Mouse (Mus musculus) neural tube, embryonic 15.5 days (tissue): ENCODE measurements around the gene Dnttip1. TPM values are rescaled to one million over a fixed set of nuclear protein-coding genes. Genes with fewer than 3 reads are reported as not detected.

Experiments
- ATAC-seq: fragments of 200-750 bp; cut with Nextera tagmentation; 2 replicates; pipeline ENCODE4 v1.8.0; 2017; ENCODE audit warnings: mild to moderate bottlenecking, moderate TSS enrichment, moderate library complexity; ENCODE audit not compliant: low FRiP score
- H3K27ac ChIP-seq: fragments of 300-500 bp; sonication (generic); replicated peaks from 2 replicates; pipeline ENCODE4 v1.5.1; 2015; ENCODE audit warnings: mild to moderate bottlenecking, inconsistent platforms
- H3K27me3 ChIP-seq: fragments of 300-500 bp; sonication (generic); replicated peaks from 2 replicates; pipeline ENCODE4 v1.6.1; 2015; ENCODE audit warnings: inconsistent platforms
- H3K36me3 ChIP-seq: fragments of 300-500 bp; sonication (generic); 2 replicates; pipeline ENCODE4 v1.6.1; 2015; ENCODE audit warnings: inconsistent platforms
- H3K4me1 ChIP-seq: fragments of 300-500 bp; sonication (generic); 2 replicates; pipeline ENCODE4 v1.6.1; 2015; ENCODE audit warnings: inconsistent platforms
- H3K4me2 ChIP-seq: fragments of 300-500 bp; sonication (generic); 2 replicates; pipeline ENCODE4 v1.6.1; 2015; ENCODE audit warnings: inconsistent platforms, mild to moderate bottlenecking, moderate library complexity
- H3K4me3 ChIP-seq: fragments of 300-500 bp; sonication (generic); replicated peaks from 2 replicates; pipeline ENCODE4 v1.5.1; 2015; ENCODE audit warnings: mild to moderate bottlenecking, inconsistent platforms
- H3K9ac ChIP-seq: fragments of 300-500 bp; sonication (generic); replicated peaks from 2 replicates; pipeline ENCODE4 v1.6.1; 2015; ENCODE audit warnings: mild to moderate bottlenecking, inconsistent platforms
- H3K9me3 ChIP-seq: fragments of 300-500 bp; sonication (generic); replicated peaks from 2 replicates; pipeline ENCODE4 v1.6.1; 2016; ENCODE audit warnings: inconsistent platforms
- whole genome bisulfite sequencing: fragments of 180-500 bp; shearing (Covaris S2); methylation state at CpG from one replicate; pipeline ENCODE4 v1.1.7; 2015; ENCODE audit warnings: mixed read lengths; 5-methylcytosine and 5-hydroxymethylcytosine counted together
- polyA plus RNA-seq: library from polyadenylated mRNA; unstranded; fragments of >200 nt; fragmentation: Nextera tagmentation; extraction: Ambion mirVana; gene quantifications from 2 replicates; pipeline ENCODE4 v1.2.1, GENCODE M21; 2015

The Dnttip1 gene
- polyA plus RNA-seq, 1 experiment from 2014 or later = 51.0 TPM

GRCm38 (mm10) chr2:164771123-164771522, 25.3 kb downstream of the Dnttip1 start:
- Histone ChIP-seq H3K4me1 (peaks cover 10% of the 10 kb centered on the region), H3K9ac (no peak overlapping the region), H3K4me3 (peak overlapping the region; percentile 53; the same call in 1 of the 2 replicates), H3K36me3 (peaks cover 23% of the 10 kb centered on the region), H3K27me3 (no peaks in the 10 kb centered on the region), H3K9me3 (no peaks in the 10 kb centered on the region), H3K4me2 (peak overlapping the region; percentile 77), H3K27ac (no peak overlapping the region)
- no peak for ATAC-seq
- WGBS = 83% methylated on average over 8 of the region's 8 CpGs

- Histone ChIP-seq H3K4me3 (no peak overlapping the region), H3K36me3 (0 out of 2 replicates have a peak, but pooled peaks cover under 1% of the 10 kb centered on the region), H3K27me3 (no peaks in the 10 kb centered on the region; the same call in 1 of the 2 replicates), H3K27ac (no peak overlapping the region), H3K9ac (no peak overlapping the region), H3K4me2 (no peak overlapping the region), H3K4me1 (peaks cover 10% of the 10 kb centered on the region), H3K9me3 (no peaks in the 10 kb centered on the region)
- no peak for ATAC-seq
- 78% methylated on average over 14 of the region's 14 CpGs for WGBS
Measured at GRCm38 (mm10) chr2:164773229-164773988, 27.6 kb downstream of the Dnttip1 start.

GRCm38 (mm10) chr2:164773989-164774364, 28.2 kb downstream of the Dnttip1 start:
- peaks cover 10% of the 10 kb centered on the region for H3K4me1 ChIP-seq
- 87% methylated on average over 5 of the region's 5 CpGs for WGBS
- no peak overlapping the region for H3K9ac ChIP-seq
- H3K36me3 ChIP-seq = no peaks in the 10 kb centered on the region
- H3K27ac ChIP-seq = no peak overlapping the region
- H3K4me2 ChIP-seq = no peak overlapping the region
- ATAC-seq = no peak
- H3K9me3 ChIP-seq = no peaks in the 10 kb centered on the region
- H3K4me3 ChIP-seq = no peak overlapping the region
- H3K27me3 ChIP-seq = no peaks in the 10 kb centered on the region; the same call in 1 of the 2 replicates

- 89% methylated on average over 6 of the region's 6 CpGs for WGBS
- H3K4me1 ChIP-seq = no peaks in the 10 kb centered on the region
- H3K4me3 ChIP-seq = no peak overlapping the region
- ATAC-seq = no peak
- H3K27ac ChIP-seq = no peak overlapping the region
- no peaks in the 10 kb centered on the region for H3K9me3 ChIP-seq
- no peak overlapping the region for H3K4me2 ChIP-seq
- H3K9ac ChIP-seq = no peak overlapping the region
- H3K27me3 ChIP-seq = peaks cover 3% of the 10 kb centered on the region; the same call in 1 of the 2 replicates
- H3K36me3 ChIP-seq = no peaks in the 10 kb centered on the region
Measured at GRCm38 (mm10) chr2:164776130-164776529, 30.3 kb downstream of the Dnttip1 start.

GRCm38 (mm10) chr2:164776801-164777200, 31.0 kb downstream of the Dnttip1 start:
- H3K9ac ChIP-seq = no peak overlapping the region
- 67% methylated on average over 17 of the region's 17 CpGs for WGBS
- H3K36me3 ChIP-seq = no peaks in the 10 kb centered on the region
- no peaks in the 10 kb centered on the region for H3K4me1 ChIP-seq
- no peak overlapping the region for H3K27ac ChIP-seq
- ATAC-seq = no peak
- peaks cover 3% of the 10 kb centered on the region; the same call in 1 of the 2 replicates for H3K27me3 ChIP-seq
- no peak overlapping the region for H3K4me3 ChIP-seq
- no peak overlapping the region for H3K4me2 ChIP-seq
- H3K9me3 ChIP-seq = no peaks in the 10 kb centered on the region

- H3K4me3 ChIP-seq = no peak overlapping the region
- no peak for ATAC-seq
- 82% methylated on average over 30 of the region's 30 CpGs for WGBS
- no peaks in the 10 kb centered on the region for H3K4me1 ChIP-seq
- H3K9ac ChIP-seq = no peak overlapping the region
- H3K36me3 ChIP-seq = no peaks in the 10 kb centered on the region
- H3K27ac ChIP-seq = no peak overlapping the region
- no peaks in the 10 kb centered on the region for H3K9me3 ChIP-seq
- H3K4me2 ChIP-seq = no peak overlapping the region
- H3K27me3 ChIP-seq = peaks cover 3% of the 10 kb centered on the region; the same call in 1 of the 2 replicates
Measured at GRCm38 (mm10) chr2:164777246-164778014, 31.6 kb downstream of the Dnttip1 start.

- no peak for ATAC-seq
- H3K4me3 ChIP-seq = no peak overlapping the region
- H3K27me3 ChIP-seq = peaks cover 3% of the 10 kb centered on the region; the same call in 1 of the 2 replicates
- H3K9me3 ChIP-seq = no peaks in the 10 kb centered on the region
- no peak overlapping the region for H3K9ac ChIP-seq
- H3K4me2 ChIP-seq = no peak overlapping the region
- H3K4me1 ChIP-seq = no peaks in the 10 kb centered on the region
- H3K27ac ChIP-seq = no peak overlapping the region
- 93% methylated on average over 11 of the region's 11 CpGs for WGBS
- no peaks in the 10 kb centered on the region for H3K36me3 ChIP-seq
Measured at GRCm38 (mm10) chr2:164778015-164778287, 32.2 kb downstream of the Dnttip1 start.

- H3K4me3 ChIP-seq = no peak overlapping the region
- H3K4me2 ChIP-seq = no peak overlapping the region
- no peak overlapping the region for H3K9ac ChIP-seq
- WGBS = 86% methylated on average over 7 of the region's 7 CpGs
- peaks cover 3% of the 10 kb centered on the region; the same call in 1 of the 2 replicates for H3K27me3 ChIP-seq
- H3K4me1 ChIP-seq = no peaks in the 10 kb centered on the region
- H3K36me3 ChIP-seq = no peaks in the 10 kb centered on the region
- no peak overlapping the region for H3K27ac ChIP-seq
- no peaks in the 10 kb centered on the region for H3K9me3 ChIP-seq
- no peak for ATAC-seq
Measured at GRCm38 (mm10) chr2:164778809-164779208, 33.0 kb downstream of the Dnttip1 start.

- H3K4me3 ChIP-seq = no peak within 1 kb of the TSS
- no peak within 1 kb of the TSS for H3K9ac ChIP-seq
- WGBS = 68% methylated on average over 8 of the region's 8 CpGs
- H3K36me3 ChIP-seq = no peaks in the 10 kb centered on the region
- peaks cover 2% of the 10 kb centered on the region for H3K4me1 ChIP-seq
- ATAC-seq = no peak
- H3K9me3 ChIP-seq = no peaks in the 10 kb centered on the region
- H3K27ac ChIP-seq = no peak within 1 kb of the TSS
- no peak within 1 kb of the TSS for H3K4me2 ChIP-seq
- H3K27me3 ChIP-seq = peaks cover 3% of the 10 kb centered on the region; the same call in 1 of the 2 replicates
Measured at GRCm38 (mm10) chr2:164779481-164780086, 33.8 kb downstream of the Dnttip1 start, which contains the start of gene Tnnc2. Tnnc2 (minus strand) TSS chr2:164779967.

GRCm38 (mm10) chr2:164781876-164782275, 36.1 kb downstream of the Dnttip1 start:
- Histone ChIP-seq H3K4me3 (no peak overlapping the region), H3K36me3 (no peaks in the 10 kb centered on the region), H3K27me3 (peaks cover 3% of the 10 kb centered on the region; the same call in 1 of the 2 replicates), H3K9ac (no peak overlapping the region), H3K4me1 (peaks cover 18% of the 10 kb centered on the region), H3K9me3 (no peaks in the 10 kb centered on the region), H3K27ac (no peak overlapping the region), H3K4me2 (no peak overlapping the region)
- WGBS = 71% methylated on average over 4 of the region's 4 CpGs
- ATAC-seq = no peak

- Histone ChIP-seq H3K27me3 (0 out of 2 replicates have a peak, but pooled peaks cover 3% of the 10 kb centered on the region), H3K4me2 (no peak overlapping the region), H3K9me3 (no peaks in the 10 kb centered on the region), H3K27ac (no peak overlapping the region), H3K36me3 (peaks cover 3% of the 10 kb centered on the region; the same call in 1 of the 2 replicates), H3K4me3 (no peak overlapping the region), H3K4me1 (peaks cover 35% of the 10 kb centered on the region), H3K9ac (no peak overlapping the region)
- WGBS = 81% methylated on average over 7 of the region's 7 CpGs
- no peak for ATAC-seq
Measured at GRCm38 (mm10) chr2:164783926-164784581, 38.3 kb downstream of the Dnttip1 start.
